Mouse (Mus musculus): ENCODE data around the gene Gm27027.

Gene Gm27027

GRCm38 (mm10) chr2:93996254-93996653 is at the start of gene Gm27027:
Gm27027 (minus strand) TSS chr2:93996354.
- DNase-seq (ENCODE audit: low spot score in 2 of 2) = no peak

GRCm38 (mm10) chr2:94045411-94046090 is 49.4 kb upstream of the Gm27027 start:
- no peak for DNase-seq (ENCODE audit: low spot score in 2 of 2)

- DNase-seq (ENCODE audit: low spot score in 2 of 2) = no peak
Observed at GRCm38 (mm10) chr2:94044174-94044573, 48.0 kb upstream of the Gm27027 start.

- peak; percentile 24 to 33 for DNase-seq (ENCODE audit: low spot score in 2 of 2)
Observed at GRCm38 (mm10) chr2:94043662-94044061, 47.5 kb upstream of the Gm27027 start.

- DNase-seq (ENCODE audit: low spot score in 2 of 2) = no peak
Observed at GRCm38 (mm10) chr2:94042461-94042860, 46.3 kb upstream of the Gm27027 start.

- no peak for DNase-seq (ENCODE audit: low spot score in 2 of 2)
Observed at GRCm38 (mm10) chr2:94040391-94041125, 44.4 kb upstream of the Gm27027 start.

- peak; percentile 48 to 78 for DNase-seq (ENCODE audit: low spot score in 2 of 2)
Observed at GRCm38 (mm10) chr2:94035428-94036331, 39.5 kb upstream of the Gm27027 start.

GRCm38 (mm10) chr2:94030602-94031001 is 34.4 kb upstream of the Gm27027 start:
- DNase-seq (ENCODE audit: low spot score in 2 of 2) = no peak

GRCm38 (mm10) chr2:94024637-94025036 is 28.5 kb upstream of the Gm27027 start:
- DNase-seq (ENCODE audit: low spot score in 2 of 2) = no peak

GRCm38 (mm10) chr2:94010335-94011291 is 14.5 kb upstream of the Gm27027 start, which contains the start of gene Alkbh3:
Alkbh3 (minus strand) TSS chr2:94010807.
- peak; percentile 91 to 93 for DNase-seq (ENCODE audit: low spot score in 2 of 2)

GRCm38 (mm10) chr2:94002331-94002730 is 6.2 kb upstream of the Gm27027 start:
- peak; percentile 59 to 86 for DNase-seq (ENCODE audit: low spot score in 2 of 2)

- no peak for DNase-seq (ENCODE audit: low spot score in 2 of 2)
Observed at GRCm38 (mm10) chr2:94001918-94002317, 5.8 kb upstream of the Gm27027 start.

- no peak for DNase-seq (ENCODE audit: low spot score in 2 of 2)
Observed at GRCm38 (mm10) chr2:94001411-94001810, 5.3 kb upstream of the Gm27027 start.

- no peak for DNase-seq (ENCODE audit: low spot score in 2 of 2)
Observed at GRCm38 (mm10) chr2:93992810-93993209, 3.3 kb downstream of the Gm27027 start.

- DNase-seq (ENCODE audit: low spot score in 2 of 2) = peak in 1 of 2 experiments; percentile 40
Observed at GRCm38 (mm10) chr2:93992259-93992658, 3.9 kb downstream of the Gm27027 start.

GRCm38 (mm10) chr2:93991336-93991735 is 4.8 kb downstream of the Gm27027 start:
- no peak for DNase-seq (ENCODE audit: low spot score in 2 of 2)

GRCm38 (mm10) chr2:93988440-93988839 is 7.7 kb downstream of the Gm27027 start:
- no peak for DNase-seq (ENCODE audit: low spot score in 2 of 2)

- DNase-seq (ENCODE audit: low spot score in 2 of 2) = no peak
Observed at GRCm38 (mm10) chr2:93982457-93983235, 13.5 kb downstream of the Gm27027 start.

GRCm38 (mm10) chr2:93979249-93980120 is 16.7 kb downstream of the Gm27027 start:
- no peak for DNase-seq (ENCODE audit: low spot score in 2 of 2)
